Mouse (Mus musculus) cerebellum, adult 18-20 months (tissue): ENCODE results near the gene Dph7.
"Not testable (repeated sequence)": the region's sequence is repeated elsewhere in the genome, so short reads cannot be mapped to it uniquely, and the experiment has no call there.

Experiments used
- DNase-seq, 2 experiments: peaks; one replicate each; pipeline ENCODE4 v3.0.0; 2021

Gene Dph7

DNA sequence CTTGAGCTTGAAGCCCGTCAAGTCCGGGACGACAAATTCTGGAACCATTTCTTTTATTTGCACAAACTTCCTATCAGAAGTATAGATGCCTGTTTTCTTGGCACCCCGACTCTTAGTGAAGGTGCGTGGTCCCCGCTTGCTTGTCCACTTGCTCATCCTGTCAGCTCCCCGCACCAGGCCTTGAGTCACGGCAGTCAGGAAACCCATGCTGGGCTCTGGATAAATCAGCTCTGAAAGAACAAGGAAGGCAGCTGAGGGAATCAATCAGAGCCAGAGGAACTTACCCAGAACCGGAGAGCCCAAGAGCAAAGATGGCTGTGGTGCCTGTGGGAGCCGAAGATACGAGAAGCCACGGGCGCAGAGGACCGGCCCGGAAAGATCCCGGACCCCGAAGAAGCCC is 12.3 kb downstream of the Dph7 start:
- DNase-seq, result not testable (repeated sequence)

GRCm38 (mm10) chr2:24974906-24975703 is 12.9 kb downstream of the Dph7 start, which contains the start of gene Mrpl41:
Gene Mrpl41 (minus strand): TSS chr2:24975098.
- DNase-seq, result peak; percentile 96 to 99

GRCm38 (mm10) chr2:24975704-24976297 is 13.6 kb downstream of the Dph7 start, which contains the start of gene Pnpla7:
Gene Pnpla7 (plus strand): TSS chr2:24976033.
- DNase-seq, result peak; percentile 49 to 62

GRCm38 (mm10) chr2:24976960-24977359 is 14.8 kb downstream of the Dph7 start:
- DNase-seq, result no peak

DNA sequence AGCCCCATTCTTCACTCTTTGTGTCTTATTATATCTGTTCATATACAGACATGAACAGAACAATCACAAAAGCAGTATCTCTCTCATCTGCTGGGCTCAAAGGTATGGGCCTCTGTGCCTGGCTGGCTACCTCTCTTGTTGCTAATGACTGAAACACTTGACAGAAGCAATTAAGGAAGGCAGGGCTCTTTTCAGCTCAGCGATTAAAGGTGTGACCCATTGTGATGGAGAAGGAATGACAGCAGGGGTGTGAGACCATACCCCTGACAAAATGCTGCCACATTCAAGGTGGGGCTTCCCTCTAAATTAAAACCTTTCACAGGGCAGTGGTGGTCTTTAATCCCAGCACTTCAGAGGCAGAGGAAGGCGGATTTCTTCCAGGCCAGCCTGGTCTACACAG is 25.6 kb downstream of the Dph7 start:
- no peak for DNase-seq

- DNase-seq, result no peak
These were observed 33.1 kb downstream of the Dph7 start for GRCm38 (mm10) chr2:24995332-24995731.

DNA sequence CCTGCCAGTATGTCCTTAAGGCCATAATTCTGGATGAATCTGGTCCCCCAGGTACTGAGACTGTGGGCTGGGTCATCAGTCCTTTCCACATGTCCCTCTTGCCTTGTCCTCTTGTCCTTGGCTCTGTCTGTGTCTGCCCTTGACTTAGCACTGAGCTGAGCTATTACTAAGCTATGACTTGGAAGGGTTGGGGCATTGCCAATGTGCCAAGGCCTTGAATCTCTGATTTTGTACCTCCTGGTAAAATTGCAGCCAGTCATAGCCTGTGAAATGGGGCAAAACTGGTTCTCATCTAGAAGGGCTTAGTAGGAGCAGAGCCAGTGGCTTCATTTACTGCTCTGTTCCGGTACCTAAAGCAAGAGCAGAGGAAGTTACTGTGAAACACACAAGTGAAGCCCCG is 34.3 kb downstream of the Dph7 start:
- no peak for DNase-seq

DNA sequence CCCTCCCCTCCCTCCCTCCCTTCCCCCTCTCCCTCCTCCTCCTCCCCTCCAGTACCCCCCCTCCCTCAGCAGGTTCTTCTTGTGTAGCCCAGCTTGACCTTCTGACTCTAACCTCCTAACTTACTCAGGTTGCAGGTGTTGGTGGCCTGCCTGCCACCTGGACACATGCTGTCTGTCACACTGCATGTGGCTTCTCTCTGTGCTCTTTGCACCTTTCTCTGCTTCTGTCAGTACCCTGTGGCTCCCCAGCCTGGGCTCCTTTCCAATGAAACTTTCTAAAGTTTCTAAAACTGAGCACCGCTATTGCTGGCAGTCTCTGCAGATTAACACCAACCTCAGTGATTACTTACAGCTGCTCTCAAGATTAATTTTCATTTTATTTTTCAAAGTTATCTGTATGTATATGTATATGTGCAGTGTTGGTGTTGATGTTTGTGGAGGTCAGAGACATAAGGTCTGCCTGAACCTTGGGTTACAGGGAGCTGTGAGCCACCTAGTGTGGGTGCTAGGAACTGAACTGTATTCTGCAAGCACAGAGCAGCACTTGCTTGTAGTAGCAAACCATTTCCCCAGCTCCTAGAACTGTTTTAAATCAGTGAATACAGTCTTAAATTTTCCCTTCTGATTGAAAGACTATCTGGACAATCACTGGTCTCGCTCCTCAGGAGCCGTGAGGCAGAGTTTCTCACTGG is 38.5 kb downstream of the Dph7 start:
- peak; percentile 19 to 32 for DNase-seq

DNA sequence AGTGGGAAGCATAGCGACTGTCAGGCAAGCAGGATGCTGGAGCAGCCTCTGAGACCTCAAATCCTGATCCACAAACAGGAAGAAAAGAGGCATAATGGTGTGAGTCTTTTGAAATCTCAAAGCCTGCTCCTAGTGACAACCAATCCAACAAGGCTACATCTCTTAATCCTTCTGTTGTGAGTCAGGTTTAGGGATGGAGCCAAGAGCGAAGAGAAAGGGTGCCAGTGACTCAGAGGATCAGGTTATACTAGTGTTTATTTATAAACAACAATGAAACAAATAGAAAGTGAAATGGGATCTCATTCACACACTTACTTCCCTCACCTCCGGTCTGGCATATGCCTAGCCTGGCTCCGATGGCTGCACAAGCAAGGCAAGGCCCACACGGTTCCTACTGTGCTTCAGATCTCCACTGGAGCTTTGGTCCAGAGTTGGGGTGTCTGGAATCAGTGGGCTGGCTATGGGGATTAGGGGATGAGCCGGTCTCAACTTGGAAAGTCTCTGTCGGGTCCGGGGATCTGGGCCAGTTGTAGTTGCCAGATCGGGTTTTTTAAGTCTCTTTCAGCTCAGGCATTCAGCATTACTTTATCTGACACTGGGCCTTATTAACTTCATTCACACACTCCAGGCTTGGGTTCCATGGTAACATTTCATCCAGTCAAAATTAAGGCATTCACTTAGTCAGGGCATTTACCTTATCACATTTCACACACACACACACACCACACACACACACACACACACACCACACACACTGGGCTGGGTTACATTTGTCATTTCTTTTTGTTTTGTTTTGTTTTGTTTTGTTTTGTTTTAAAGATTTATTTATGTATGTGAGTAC is 42.0 kb downstream of the Dph7 start:
- no peak for DNase-seq

DNA sequence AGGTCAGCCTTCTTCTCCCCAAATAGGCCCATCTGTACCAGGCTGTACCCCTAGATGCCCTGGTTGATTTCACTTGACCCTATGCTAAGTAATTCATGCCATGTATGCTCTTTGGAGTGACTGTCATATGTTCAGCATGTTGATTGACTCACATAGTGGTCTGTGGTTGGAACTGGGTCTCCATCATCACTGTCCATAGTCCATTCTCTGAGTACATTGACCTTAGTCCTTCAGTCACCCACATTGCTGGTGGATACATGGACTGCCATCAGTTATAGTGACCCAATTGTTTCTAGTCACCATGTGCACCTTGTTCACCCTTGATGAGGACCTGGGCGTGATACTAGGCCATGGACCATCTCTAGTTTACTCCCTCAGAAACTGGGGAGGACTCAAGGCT is 44.6 kb downstream of the Dph7 start:
- DNase-seq, result no peak

- no peak for DNase-seq
These were observed 46.0 kb downstream of the Dph7 start for GRCm38 (mm10) chr2:25008250-25008649.
